Mouse (Mus musculus) fat pad, adult 2 months (tissue): ENCODE measurements around the gene Zfand2a.
A peak's percentile ranks its signal among the peaks of the same experiment; 100 is the strongest.

Experiments used
- DNase-seq: peaks from one replicate; pipeline ENCODE4 v3.0.0-alpha.2; 2011; ENCODE audit warnings: low read depth, low spot score; ENCODE audit errors: extremely low read depth

The Zfand2a gene

DNA sequence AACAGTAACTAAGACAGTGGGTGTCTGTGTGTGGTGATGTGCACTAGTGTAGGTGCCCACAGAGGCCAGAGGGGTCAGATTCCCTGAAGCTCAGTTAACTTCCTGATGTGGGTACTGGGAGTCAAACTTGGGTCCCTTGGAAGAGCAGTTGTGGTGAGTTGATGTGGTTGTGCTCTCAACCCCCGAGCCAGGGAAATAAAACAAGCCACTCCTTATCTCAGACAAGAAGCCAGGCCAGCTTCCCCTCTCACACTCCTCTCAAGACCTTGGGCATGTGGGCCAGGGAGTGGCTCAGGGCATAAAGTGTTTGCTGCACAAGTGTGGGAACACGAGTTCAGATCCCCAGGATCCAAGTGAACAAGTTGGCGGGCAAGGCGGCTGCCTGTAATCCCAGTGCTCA, 17.5 kb downstream of the Zfand2a start:
- DNase-seq = no peak

- DNase-seq = no peak
Measured at GRCm38 (mm10) chr5:139466373-139466772, 18.0 kb downstream of the Zfand2a start.

- no peak for DNase-seq
Measured at GRCm38 (mm10) chr5:139464874-139465273, 19.5 kb downstream of the Zfand2a start.

- peak; percentile 56 for DNase-seq
Measured at GRCm38 (mm10) chr5:139460384-139461067, 23.8 kb downstream of the Zfand2a start, which contains the start of gene 3110082I17Rik. TSS of gene 3110082I17Rik (minus strand) at chr5:139460527.

GRCm38 (mm10) chr5:139459938-139460337, 24.4 kb downstream of the Zfand2a start:
- DNase-seq = no peak

DNA sequence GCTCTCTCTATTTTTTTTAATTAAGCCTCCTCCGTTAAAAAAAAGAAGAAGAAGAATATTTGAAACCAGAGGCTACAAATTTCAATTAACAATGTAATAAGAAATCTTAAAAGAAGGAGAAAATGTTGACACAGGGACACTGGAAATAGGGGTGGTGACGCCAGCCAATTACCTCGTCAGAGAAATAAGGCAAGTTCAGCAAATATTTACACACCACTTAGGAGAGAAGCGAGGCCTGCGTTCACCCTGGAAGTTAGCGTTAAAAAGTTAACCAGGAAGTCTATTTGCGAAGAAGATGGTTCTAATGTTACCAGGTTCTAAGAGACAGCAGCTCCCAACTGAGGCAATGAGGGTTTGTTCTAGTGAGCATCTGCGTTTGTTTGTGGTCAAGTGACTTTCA, 27.1 kb downstream of the Zfand2a start:
- DNase-seq = no peak

GRCm38 (mm10) chr5:139455166-139455565, 29.2 kb downstream of the Zfand2a start:
- DNase-seq = no peak

DNA sequence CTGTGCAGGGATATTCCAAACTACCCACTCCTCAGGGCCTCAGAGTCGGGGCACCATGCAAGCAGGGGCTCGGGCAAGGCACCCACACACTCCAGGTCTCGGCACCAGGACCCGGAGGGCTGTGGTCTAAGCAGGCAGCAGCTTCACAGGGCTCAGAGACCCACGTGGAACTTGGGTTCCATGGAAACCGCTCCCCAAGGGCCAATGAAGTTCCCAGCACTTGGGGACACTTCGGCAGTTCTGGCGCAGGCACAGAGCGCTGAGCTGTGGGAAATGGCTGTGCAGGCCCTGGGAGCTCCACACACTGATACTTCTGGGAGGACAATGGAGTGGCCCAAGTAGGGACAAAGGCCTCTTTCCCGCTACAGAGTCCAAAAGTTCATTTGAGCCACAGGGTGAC, 31.3 kb downstream of the Zfand2a start:
- no peak for DNase-seq

GRCm38 (mm10) chr5:139449926-139450325, 34.4 kb downstream of the Zfand2a start:
- no peak for DNase-seq

GRCm38 (mm10) chr5:139449161-139449791, 35.1 kb downstream of the Zfand2a start:
- DNase-seq = no peak

GRCm38 (mm10) chr5:139448025-139448424, 36.3 kb downstream of the Zfand2a start:
- DNase-seq = no peak

- DNase-seq = no peak
Measured at GRCm38 (mm10) chr5:139445258-139445657, 39.1 kb downstream of the Zfand2a start.

GRCm38 (mm10) chr5:139442962-139443361, 41.4 kb downstream of the Zfand2a start:
- no peak for DNase-seq

DNA sequence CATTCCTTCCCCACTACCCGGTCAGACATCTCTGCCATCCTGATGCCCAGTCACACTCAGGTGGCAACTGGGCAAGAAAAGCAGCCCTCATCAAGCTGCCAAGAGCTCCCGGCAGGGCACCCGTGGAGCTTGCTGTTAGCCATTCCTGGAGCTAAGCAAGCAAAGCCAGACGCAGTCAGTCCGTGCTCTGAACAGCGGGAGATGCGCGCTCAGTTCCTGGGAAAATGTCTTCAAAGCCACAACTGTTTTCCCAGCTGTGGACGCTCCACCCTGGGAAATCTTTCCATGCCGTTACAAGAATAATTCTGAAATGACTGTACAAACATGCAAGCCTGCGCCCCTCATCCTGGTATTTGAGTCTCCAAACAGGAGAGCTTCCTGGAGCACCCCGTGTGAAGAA, 41.9 kb downstream of the Zfand2a start:
- no peak for DNase-seq

GRCm38 (mm10) chr5:139441726-139442018, 42.7 kb downstream of the Zfand2a start:
- DNase-seq = no peak

GRCm38 (mm10) chr5:139440926-139441725, 43.2 kb downstream of the Zfand2a start:
- DNase-seq = no peak

- DNase-seq = no peak
Measured at GRCm38 (mm10) chr5:139440451-139440850, 43.9 kb downstream of the Zfand2a start.

- no peak for DNase-seq
Measured at GRCm38 (mm10) chr5:139438440-139438839, 45.9 kb downstream of the Zfand2a start.

GRCm38 (mm10) chr5:139437769-139438168, 46.6 kb downstream of the Zfand2a start:
- DNase-seq = no peak

DNA sequence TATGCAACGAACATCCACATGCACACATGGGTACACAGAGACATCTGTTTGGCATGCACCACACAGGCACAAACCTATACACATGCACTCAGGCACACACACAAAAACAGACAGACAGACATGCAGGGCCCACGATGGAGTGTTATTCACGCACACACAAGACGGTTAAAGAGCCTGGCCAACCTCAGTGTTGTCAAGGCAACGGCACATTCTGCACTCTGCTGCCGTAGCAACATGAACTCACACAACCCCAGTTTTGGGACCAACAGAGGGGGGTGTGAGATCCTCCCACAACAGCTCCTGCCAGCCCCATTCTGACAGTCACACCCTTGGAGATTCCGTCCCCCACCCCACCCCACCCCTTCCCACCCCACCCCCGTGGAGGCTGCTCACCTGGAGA, 49.4 kb downstream of the Zfand2a start:
- no peak for DNase-seq

- no peak for DNase-seq
Measured at GRCm38 (mm10) chr5:139433842-139434568, 50.3 kb downstream of the Zfand2a start.
